In genomic region chr12:85487545-85488141, GRCm38 (mm10) we compare ENCODE assay signal across 8 mouse cellular contexts. TPM values are rescaled to one million over a fixed set of nuclear protein-coding genes. Genes with fewer than 3 reads are reported as not detected.
DNase-seq lines count a peak whose midpoint lies in the region; ATAC-seq and TF ChIP-seq lines count a peak whose summit lies in the region.

No protein-coding gene starts in this region.

- no peaks in the 10 kb centered on the region for H3K36me3 ChIP-seq in hindbrain, embryonic 15.5 days

- no peaks in the 10 kb centered on the region for H3K9me3 ChIP-seq in hindbrain, embryonic 15.5 days

- peak overlapping the region; percentile 87 for H3K4me2 ChIP-seq in hindbrain, embryonic 15.5 days

- H3K4me1 ChIP-seq in cerebellum, adult 2 months (ENCODE audit: control insufficient read depth, insufficient read depth, low read length), result peaks cover 2% of the 10 kb centered on the region; the same call in 1 of the 2 replicates
- peaks cover 24% of the 10 kb centered on the region for H3K4me1 ChIP-seq in hindbrain, embryonic 15.5 days (replicated peaks)

- no peak for TF ChIP-seq POLR2A in cerebellum, adult 2 months (IDR thresholded peaks at IDR 0.05; ENCODE audit: borderline replicate concordance, insufficient read depth, low read length)

- TF ChIP-seq CTCF in cerebellum, adult 2 months (IDR thresholded peaks at IDR 0.05; ENCODE audit: borderline replicate concordance, insufficient read depth, low read depth, low read length), result peak; percentile 89
- peak; percentile 78 for TF ChIP-seq CTCF in left cerebral cortex, adult 2 months (IDR thresholded peaks at IDR 0.05)

- 2% methylated on average over 12 of the region's 12 CpGs for WGBS in cerebellum, adult 2 months
- 2% methylated on average over 12 of the region's 12 CpGs for WGBS in hindbrain, embryonic 15.5 days

- peak overlapping the region; percentile 57 for H3K4me3 ChIP-seq in cerebellum, adult 2 months (replicated peaks; ENCODE audit: insufficient read depth, low read depth, low read length)
- peak overlapping the region; percentile 18 for H3K4me3 ChIP-seq in hindbrain, embryonic 15.5 days
- peak overlapping the region; percentile 28 for H3K4me3 ChIP-seq in left cerebral cortex, adult 2 months

- no peak overlapping the region for H3K9ac ChIP-seq in hindbrain, embryonic 15.5 days

- intact Hi-C loops in left cerebral cortex, adult 2 months (cut with DNase I), result loop anchor here (1.0 to 10.0 kb wide), 5 partner anchors 51 to 333 kb away; partner anchors contain the start of genes Rps6kl1 and Tmed10

- ATAC-seq in hindbrain, embryonic 15.5 days (ENCODE audit: low FRiP score, low read depth), result peak; percentile 46; the same call in 1 of the 2 replicates

- no peak overlapping the region for H3K27ac ChIP-seq in cerebellum, adult 2 months (ENCODE audit: insufficient read depth, low read length)
- H3K27ac ChIP-seq in hindbrain, embryonic 15.5 days (replicated peaks), result peak overlapping the region; percentile 35; the same call in 1 of the 2 replicates
- peak overlapping the region; percentile 97 for H3K27ac ChIP-seq in left cerebral cortex, adult 2 months

- peak; percentile 55 for DNase-seq in gastrocnemius, adult 18-20 months (ENCODE audit: low spot score)
- no peak for DNase-seq in gastrocnemius, postnatal 25 days
- peak; percentile 71 to 78 for DNase-seq in cerebellum, adult 2 months
- DNase-seq in frontal cortex, postnatal 10 days (ENCODE audit: low spot score in 2 of 2), result peak; percentile 64 to 72
- peak; percentile 69 to 72 for DNase-seq in left cerebral cortex, adult 2 months (ENCODE audit: extremely low spot score in 1 of 2, low spot score in 2 of 2)
- peak; percentile 85 for DNase-seq in lung, postnatal 36 days
- DNase-seq in right cerebral cortex, adult 2 months (ENCODE audit: low spot score in 2 of 2), result peak; percentile 78 to 86

- H3K27me3 ChIP-seq in cerebellum, adult 2 months (ENCODE audit: control insufficient read depth, insufficient read depth, low read length), result no peaks in the 10 kb centered on the region
- H3K27me3 ChIP-seq in hindbrain, embryonic 15.5 days, result no peaks in the 10 kb centered on the region

RNA-seq across cellular contexts. Expression of gene Fos, which starts 14.0 kb away (rescaled TPM):
- total RNA-seq in gastrocnemius, adult 18-20 months (2021), result 10 to 100 TPM in 1 of 2 experiments, 1 to 10 TPM in 1; 6.5 to 69.9 TPM
- total RNA-seq in gastrocnemius, postnatal 25 days (2021), result 10 to 100 TPM in 1 of 2 experiments, 1 to 10 TPM in 1; 5.1 to 11.6 TPM
- 16.6 and 22.4 TPM in 2 replicates for polyA plus RNA-seq in cerebellum, adult 2 months (2012; rRNA removed)
- 2.6 and 4.0 TPM in 2 replicates for polyA plus RNA-seq in hindbrain, embryonic 15.5 days (2015; fragmentation: Nextera tagmentation; extraction: Ambion mirVana)
- 10 to 100 TPM; 56.9 to 88.9 TPM for total RNA-seq in left cerebral cortex, adult 2 months (2021)
